Mouse (Mus musculus) midbrain, embryonic 16.5 days (tissue): Measurements from ENCODE around the gene Cdc42ep4. TPM values are rescaled to one million over a fixed set of nuclear protein-coding genes. Genes with fewer than 3 reads are reported as not detected.

Experiments
- ATAC-seq: fragments of 200-750 bp; cut with Nextera tagmentation; 2 replicates; pipeline ENCODE4 v1.8.0; 2017; ENCODE audit warnings: moderate TSS enrichment
- H3K27ac ChIP-seq: fragments of 300-500 bp; sonication (generic); 2 replicates; pipeline ENCODE4 v1.5.1; 2014; ENCODE audit warnings: mild to moderate bottlenecking, low read length, mixed read lengths
- H3K27me3 ChIP-seq: fragments of 300-500 bp; sonication (generic); 2 replicates; pipeline ENCODE4 v1.6.1; 2014; ENCODE audit warnings: low read depth, low read length, mixed read lengths; ENCODE audit not compliant: control insufficient read depth, insufficient read depth
- H3K36me3 ChIP-seq: fragments of 300-500 bp; sonication (generic); 2 replicates; pipeline ENCODE4 v1.6.1; 2014; ENCODE audit warnings: mild to moderate bottlenecking, low read length, moderate library complexity, mixed read lengths; ENCODE audit not compliant: control insufficient read depth, insufficient read depth
- H3K4me1 ChIP-seq: fragments of 300-500 bp; sonication (generic); 2 replicates; pipeline ENCODE4 v1.6.1; 2014; ENCODE audit warnings: mild to moderate bottlenecking, low read length, mixed read lengths; ENCODE audit not compliant: control insufficient read depth, insufficient read depth
- H3K4me2 ChIP-seq: fragments of 300-500 bp; sonication (generic); 2 replicates; pipeline ENCODE4 v1.6.1; 2014; ENCODE audit warnings: mild to moderate bottlenecking, low read length, mixed read lengths
- H3K4me3 ChIP-seq: fragments of 300-500 bp; sonication (generic); 2 replicates; pipeline ENCODE4 v1.5.1; 2014; ENCODE audit warnings: low read depth, mild to moderate bottlenecking, low read length, moderate library complexity, mixed read lengths
- H3K9ac ChIP-seq: fragments of 300-500 bp; sonication (generic); 2 replicates; pipeline ENCODE4 v1.6.1; 2014; ENCODE audit warnings: low read depth, low read length, mixed read lengths
- H3K9me3 ChIP-seq: fragments of 300-500 bp; sonication (generic); replicated peaks from 2 replicates; pipeline ENCODE4 v1.6.1; 2014; ENCODE audit warnings: mild to moderate bottlenecking, low read length, mixed read lengths; ENCODE audit not compliant: control insufficient read depth, poor library complexity, severe bottlenecking
- WGBS: fragments of 180-500 bp; shearing (Covaris S2); extraction: QIAGEN DNeasy Blood & Tissue Kit; methylation state at CpG from one replicate; pipeline ENCODE4 v1.1.7; 2014; 5-methylcytosine and 5-hydroxymethylcytosine counted together
- polyA plus RNA-seq: library from polyadenylated mRNA; unstranded; fragments of >200 nt; fragmentation: Nextera tagmentation; extraction: Ambion mirVana; gene quantifications from 2 replicates; pipeline ENCODE4 v1.2.1, GENCODE M21; 2015

Gene Cdc42ep4
- polyA plus RNA-seq, 1 experiment from 2014 or later: 73.2 TPM

- H3K4me1 ChIP-seq: peaks cover 16% of the 10 kb centered on the region
- no peaks in the 10 kb centered on the region for H3K36me3 ChIP-seq
- WGBS: 89% methylated on average over 15 of the region's 15 CpGs
- no peak overlapping the region for H3K4me3 ChIP-seq
- H3K9me3 ChIP-seq: no peaks in the 10 kb centered on the region
- H3K27me3 ChIP-seq: 0 out of 2 replicates have a peak, but pooled peaks cover 2% of the 10 kb centered on the region
- no peak overlapping the region for H3K4me2 ChIP-seq
- H3K9ac ChIP-seq: no peak overlapping the region
- ATAC-seq: no peak
- no peak overlapping the region for H3K27ac ChIP-seq
These were observed 45.6 kb downstream of the Cdc42ep4 start for GRCm38 (mm10) chr11:113705966-113706652.

GRCm38 (mm10) chr11:113703758-113704157 lies 47.9 kb downstream of the Cdc42ep4 start:
- ATAC-seq: peak; percentile 43; the same call in 1 of the 2 replicates
- H3K9me3 ChIP-seq: no peaks in the 10 kb centered on the region
- peaks cover 4% of the 10 kb centered on the region; the same call in 1 of the 2 replicates for H3K4me1 ChIP-seq
- H3K4me3 ChIP-seq: no peak overlapping the region
- 0 out of 2 replicates have a peak, but pooled peaks cover 5% of the 10 kb centered on the region for H3K36me3 ChIP-seq
- 37% methylated on average over 5 of the region's 5 CpGs for whole genome bisulfite sequencing
- no peak overlapping the region for H3K9ac ChIP-seq
- H3K27me3 ChIP-seq: 0 out of 2 replicates have a peak, but pooled peaks cover 2% of the 10 kb centered on the region
- H3K27ac ChIP-seq: no peak overlapping the region
- no peak overlapping the region for H3K4me2 ChIP-seq

GRCm38 (mm10) chr11:113699643-113700042 lies 52.0 kb downstream of the Cdc42ep4 start:
- WGBS: 87% methylated on average over 7 of the region's 7 CpGs
- ATAC-seq: no peak

GRCm38 (mm10) chr11:113698013-113698545 lies 53.6 kb downstream of the Cdc42ep4 start:
- Histone ChIP-seq H3K9ac (no peak overlapping the region), H3K9me3 (no peaks in the 10 kb centered on the region), H3K27me3 (no peaks in the 10 kb centered on the region), H3K4me1 (no peaks in the 10 kb centered on the region), H3K27ac (no peak overlapping the region), H3K36me3 (peaks cover 28% of the 10 kb centered on the region), H3K4me3 (no peak overlapping the region), H3K4me2 (no peak overlapping the region)
- no peak for ATAC-seq
- WGBS: 64% methylated on average over 12 of the region's 12 CpGs

More at GRCm38 (mm10) chr11:113699643-113700042, 52.0 kb downstream of the Cdc42ep4 start:
- H3K4me3 ChIP-seq: no peak overlapping the region
- H3K9me3 ChIP-seq: no peaks in the 10 kb centered on the region
- H3K36me3 ChIP-seq: peaks cover 19% of the 10 kb centered on the region
- H3K4me2 ChIP-seq: no peak overlapping the region
- peaks cover 4% of the 10 kb centered on the region; the same call in 1 of the 2 replicates for H3K4me1 ChIP-seq
- H3K27ac ChIP-seq: no peak overlapping the region
- no peak overlapping the region for H3K9ac ChIP-seq
- no peaks in the 10 kb centered on the region for H3K27me3 ChIP-seq

GRCm38 (mm10) chr11:113697571-113697970 lies 54.1 kb downstream of the Cdc42ep4 start:
- WGBS: 32% methylated on average over 5 of the region's 5 CpGs
- Histone ChIP-seq H3K4me3 (no peak overlapping the region), H3K9ac (no peak overlapping the region), H3K4me2 (no peak overlapping the region), H3K4me1 (no peaks in the 10 kb centered on the region), H3K27me3 (no peaks in the 10 kb centered on the region), H3K9me3 (no peaks in the 10 kb centered on the region), H3K36me3 (peaks cover 30% of the 10 kb centered on the region), H3K27ac (no peak overlapping the region)
- no peak for ATAC-seq

GRCm38 (mm10) chr11:113691851-113692250 lies 59.8 kb downstream of the Cdc42ep4 start:
- 48% methylated on average over 3 of the region's 3 CpGs for WGBS
- peaks cover 3% of the 10 kb centered on the region for H3K4me1 ChIP-seq
- H3K9ac ChIP-seq: no peak overlapping the region
- no peak overlapping the region for H3K4me2 ChIP-seq
- ATAC-seq: no peak
- no peaks in the 10 kb centered on the region for H3K27me3 ChIP-seq
- peaks cover 51% of the 10 kb centered on the region for H3K36me3 ChIP-seq
- H3K4me3 ChIP-seq: no peak overlapping the region
- H3K9me3 ChIP-seq: no peaks in the 10 kb centered on the region
- H3K27ac ChIP-seq: no peak overlapping the region

- 89% methylated on average over 5 of the region's 5 CpGs for WGBS
- Histone ChIP-seq H3K27ac (no peak overlapping the region), H3K4me3 (no peak overlapping the region), H3K9ac (no peak overlapping the region), H3K27me3 (no peaks in the 10 kb centered on the region), H3K4me1 (peaks cover 8% of the 10 kb centered on the region), H3K36me3 (peaks cover 51% of the 10 kb centered on the region), H3K9me3 (no peaks in the 10 kb centered on the region), H3K4me2 (no peak overlapping the region)
- no peak for ATAC-seq
These were observed 60.4 kb downstream of the Cdc42ep4 start for GRCm38 (mm10) chr11:113691318-113691717.

GRCm38 (mm10) chr11:113690506-113690905 lies 61.2 kb downstream of the Cdc42ep4 start:
- H3K9ac ChIP-seq: no peak overlapping the region
- no peak overlapping the region for H3K4me2 ChIP-seq
- peaks cover 45% of the 10 kb centered on the region for H3K36me3 ChIP-seq
- no peaks in the 10 kb centered on the region for H3K27me3 ChIP-seq
- no peaks in the 10 kb centered on the region for H3K9me3 ChIP-seq
- H3K4me1 ChIP-seq: peaks cover 15% of the 10 kb centered on the region
- H3K27ac ChIP-seq: no peak overlapping the region
- WGBS: 93% methylated on average over 12 of the region's 12 CpGs
- ATAC-seq: no peak
- no peak overlapping the region for H3K4me3 ChIP-seq

GRCm38 (mm10) chr11:113687031-113687430 lies 64.7 kb downstream of the Cdc42ep4 start:
- no peak overlapping the region for H3K4me3 ChIP-seq
- H3K4me2 ChIP-seq: no peak overlapping the region
- peaks cover 26% of the 10 kb centered on the region for H3K36me3 ChIP-seq
- no peak for ATAC-seq
- no peaks in the 10 kb centered on the region for H3K9me3 ChIP-seq
- H3K4me1 ChIP-seq: peaks cover 33% of the 10 kb centered on the region
- H3K27me3 ChIP-seq: no peaks in the 10 kb centered on the region
- H3K27ac ChIP-seq: no peak overlapping the region
- WGBS: 47% methylated on average over 2 of the region's 2 CpGs
- H3K9ac ChIP-seq: no peak overlapping the region
